Mouse (Mus musculus) midbrain, embryonic 15.5 days (tissue): ENCODE data around the gene Glipr2. TPM values are rescaled to one million over a fixed set of nuclear protein-coding genes. Genes with fewer than 3 reads are reported as not detected.
A peak's percentile ranks its signal among the peaks of the same experiment; 100 is the strongest.

Experiments
- ATAC-seq: fragments of 200-750 bp; cut with Nextera tagmentation; replicated peaks from 2 replicates; pipeline ENCODE4 v1.8.0; 2017; ENCODE audit warnings: moderate TSS enrichment
- H3K27ac ChIP-seq: fragments of 300-500 bp; sonication (generic); 2 replicates; pipeline ENCODE4 v1.5.1; 2015; ENCODE audit warnings: mild to moderate bottlenecking, inconsistent platforms
- H3K27me3 ChIP-seq: fragments of 300-500 bp; sonication (generic); replicated peaks from 2 replicates; pipeline ENCODE4 v1.6.1; 2015; ENCODE audit warnings: inconsistent platforms
- H3K36me3 ChIP-seq: fragments of 300-500 bp; sonication (generic); replicated peaks from 2 replicates; pipeline ENCODE4 v1.6.1; 2015; ENCODE audit warnings: inconsistent platforms
- H3K4me1 ChIP-seq: fragments of 300-500 bp; sonication (generic); 2 replicates; pipeline ENCODE4 v1.6.1; 2015; ENCODE audit warnings: inconsistent platforms
- H3K4me2 ChIP-seq: fragments of 300-500 bp; sonication (generic); 2 replicates; pipeline ENCODE4 v1.6.1; 2015; ENCODE audit warnings: inconsistent platforms, mild to moderate bottlenecking, moderate library complexity
- H3K4me3 ChIP-seq: fragments of 300-500 bp; sonication (generic); 2 replicates; pipeline ENCODE4 v1.5.1; 2015; ENCODE audit warnings: mild to moderate bottlenecking, inconsistent platforms
- H3K9ac ChIP-seq: fragments of 300-500 bp; sonication (generic); 2 replicates; pipeline ENCODE4 v1.6.1; 2015; ENCODE audit warnings: mild to moderate bottlenecking, inconsistent platforms
- H3K9me3 ChIP-seq: fragments of 300-500 bp; sonication (generic); 2 replicates; pipeline ENCODE4 v1.6.1; 2016; ENCODE audit warnings: inconsistent platforms
- WGBS: fragments of 180-500 bp; shearing (Covaris S2); methylation state at CpG from one replicate; pipeline ENCODE4 v1.1.7; 2015; ENCODE audit warnings: mixed read lengths; 5-methylcytosine and 5-hydroxymethylcytosine counted together
- polyA plus RNA-seq: library from polyadenylated mRNA; unstranded; fragments of >200 nt; fragmentation: Nextera tagmentation; extraction: Ambion mirVana; gene quantifications from 2 replicates; pipeline ENCODE4 v1.2.1, GENCODE M21; 2015

Glipr2 gene
- 28.6 and 29.2 TPM in 2 replicates for polyA plus RNA-seq

DNA sequence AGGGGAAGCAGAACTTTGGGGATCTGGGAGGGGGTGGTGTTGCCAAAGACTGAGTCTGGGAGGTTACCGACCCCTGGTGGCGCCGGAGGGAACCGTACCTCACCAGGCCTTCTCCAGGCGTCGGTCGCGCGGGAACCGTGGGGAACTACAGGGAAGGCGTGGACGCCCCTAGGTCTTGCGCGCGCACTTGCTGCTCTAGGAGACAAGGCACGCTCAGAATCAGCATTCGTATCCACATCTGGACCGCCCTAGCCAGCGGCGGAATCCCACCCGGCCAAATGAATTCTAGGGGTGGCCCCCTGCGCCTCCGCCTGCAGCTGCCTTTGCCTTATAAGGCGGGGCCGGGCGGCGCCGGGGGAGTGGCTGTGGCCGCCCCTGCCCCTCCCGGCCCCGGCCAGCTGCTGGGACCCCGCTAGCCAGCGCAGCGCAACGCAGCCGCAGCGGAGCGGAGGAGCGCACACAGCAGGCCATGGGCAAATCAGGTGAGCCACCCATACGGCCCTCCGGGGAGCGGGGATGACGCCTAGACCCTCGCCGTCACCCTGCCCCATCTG, at the start of gene Glipr2:
Gene Glipr2 (plus strand): TSS at position 110 of the 554 bp plus-strand sequence.
- Histone ChIP-seq H3K4me2 (peak within 1 kb of the TSS; percentile 98), H3K4me1 (peaks cover 17% of the 10 kb centered on the region), H3K27me3 (0 out of 2 replicates have a peak, but pooled peaks cover 5% of the 10 kb centered on the region), H3K9ac (peak within 1 kb of the TSS; percentile 74), H3K36me3 (no peaks in the 10 kb centered on the region), H3K4me3 (peak within 1 kb of the TSS; percentile 73), H3K9me3 (no peaks in the 10 kb centered on the region), H3K27ac (peak within 1 kb of the TSS; percentile 69)
- ATAC-seq, result peak; percentile 89
- WGBS, result under 1% methylated on average over 45 of the region's 45 CpGs

GRCm38 (mm10) chr4:43918221-43918620, 39.0 kb upstream of the Glipr2 start:
- Histone ChIP-seq H3K4me3 (no peak overlapping the region), H3K27me3 (no peaks in the 10 kb centered on the region), H3K36me3 (peaks cover 3% of the 10 kb centered on the region; the same call in 1 of the 2 replicates), H3K27ac (no peak overlapping the region), H3K4me1 (no peaks in the 10 kb centered on the region), H3K9ac (no peak overlapping the region), H3K4me2 (no peak overlapping the region), H3K9me3 (no peaks in the 10 kb centered on the region)
- ATAC-seq, result no peak
- WGBS, result 95% methylated on average over 5 of the region's 5 CpGs

- Histone ChIP-seq H3K27ac (no peak overlapping the region), H3K4me2 (no peak overlapping the region), H3K4me1 (no peaks in the 10 kb centered on the region), H3K27me3 (no peaks in the 10 kb centered on the region), H3K36me3 (peaks cover 3% of the 10 kb centered on the region; the same call in 1 of the 2 replicates), H3K4me3 (no peak overlapping the region), H3K9me3 (no peaks in the 10 kb centered on the region), H3K9ac (no peak overlapping the region)
- ATAC-seq, result no peak
- 98% methylated on average over 1 of the region's 1 CpGs for WGBS
Observed at GRCm38 (mm10) chr4:43920602-43921001, 36.6 kb upstream of the Glipr2 start.

- Histone ChIP-seq H3K9ac (no peak overlapping the region), H3K4me3 (no peak overlapping the region), H3K27me3 (no peaks in the 10 kb centered on the region), H3K27ac (no peak overlapping the region), H3K4me1 (no peaks in the 10 kb centered on the region), H3K4me2 (no peak overlapping the region), H3K36me3 (peaks cover 37% of the 10 kb centered on the region), H3K9me3 (no peaks in the 10 kb centered on the region)
- WGBS, result 81% methylated on average over 6 of the region's 6 CpGs
- no peak for ATAC-seq
Observed at GRCm38 (mm10) chr4:43925125-43925524, 32.1 kb upstream of the Glipr2 start.

GRCm38 (mm10) chr4:43925779-43926178, 31.4 kb upstream of the Glipr2 start:
- H3K27me3 ChIP-seq, result no peaks in the 10 kb centered on the region
- H3K4me2 ChIP-seq, result no peak overlapping the region
- H3K4me1 ChIP-seq, result no peaks in the 10 kb centered on the region
- no peaks in the 10 kb centered on the region for H3K9me3 ChIP-seq
- no peak overlapping the region for H3K9ac ChIP-seq
- no peak for ATAC-seq
- H3K36me3 ChIP-seq, result peaks cover 43% of the 10 kb centered on the region
- H3K27ac ChIP-seq, result no peak overlapping the region
- no peak overlapping the region for H3K4me3 ChIP-seq
- WGBS, result 14% methylated on average over 3 of the region's 3 CpGs

- H3K4me1 ChIP-seq, result no peaks in the 10 kb centered on the region
- H3K27me3 ChIP-seq, result no peaks in the 10 kb centered on the region
- H3K9ac ChIP-seq, result no peak overlapping the region
- no peak overlapping the region for H3K27ac ChIP-seq
- H3K4me2 ChIP-seq, result no peak overlapping the region
- no peak for ATAC-seq
- no peaks in the 10 kb centered on the region for H3K9me3 ChIP-seq
- peaks cover 55% of the 10 kb centered on the region for H3K36me3 ChIP-seq
- no peak overlapping the region for H3K4me3 ChIP-seq
- 97% methylated on average over 3 of the region's 3 CpGs for WGBS
Observed at GRCm38 (mm10) chr4:43927826-43928225, 29.4 kb upstream of the Glipr2 start.

DNA sequence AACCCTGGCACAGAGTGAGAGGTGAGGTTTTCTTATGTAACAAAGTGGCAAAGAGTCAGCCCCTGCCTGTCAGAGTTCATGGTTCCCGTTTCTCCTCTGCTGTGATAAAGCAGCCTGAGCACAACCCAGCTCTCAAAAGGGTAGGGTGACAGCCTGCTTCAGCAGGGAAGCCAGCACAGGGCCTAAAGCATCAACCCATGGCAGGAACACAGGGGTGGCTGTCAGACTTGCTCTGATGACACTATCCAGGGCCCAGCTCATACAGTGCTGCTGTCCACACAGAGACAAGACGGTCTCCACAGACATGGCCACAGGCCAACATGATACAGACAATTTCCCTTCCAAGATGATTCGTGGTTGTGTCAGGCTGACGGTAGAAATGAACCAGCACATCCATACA, 25.3 kb upstream of the Glipr2 start:
- no peak overlapping the region for H3K9ac ChIP-seq
- H3K4me1 ChIP-seq, result no peaks in the 10 kb centered on the region
- H3K36me3 ChIP-seq, result peaks cover 53% of the 10 kb centered on the region
- 91% methylated on average over 4 of the region's 4 CpGs for WGBS
- no peak overlapping the region for H3K4me3 ChIP-seq
- H3K9me3 ChIP-seq, result no peaks in the 10 kb centered on the region
- H3K27me3 ChIP-seq, result no peaks in the 10 kb centered on the region
- no peak overlapping the region for H3K4me2 ChIP-seq
- H3K27ac ChIP-seq, result no peak overlapping the region
- no peak for ATAC-seq

- no peak overlapping the region for H3K9ac ChIP-seq
- 82% methylated on average over 4 of the region's 4 CpGs for WGBS
- peaks cover 24% of the 10 kb centered on the region for H3K36me3 ChIP-seq
- no peak overlapping the region for H3K27ac ChIP-seq
- no peak overlapping the region for H3K4me2 ChIP-seq
- no peaks in the 10 kb centered on the region for H3K9me3 ChIP-seq
- H3K27me3 ChIP-seq, result no peaks in the 10 kb centered on the region
- ATAC-seq, result no peak
- H3K4me1 ChIP-seq, result no peaks in the 10 kb centered on the region
- no peak overlapping the region for H3K4me3 ChIP-seq
Observed at GRCm38 (mm10) chr4:43936186-43936585, 21.0 kb upstream of the Glipr2 start.

- WGBS, result 83% methylated on average over 14 of the region's 14 CpGs
- Histone ChIP-seq H3K27ac (no peak overlapping the region), H3K4me3 (no peak overlapping the region), H3K4me1 (no peaks in the 10 kb centered on the region), H3K4me2 (no peak overlapping the region), H3K36me3 (peaks cover 16% of the 10 kb centered on the region; the same call in 1 of the 2 replicates), H3K27me3 (no peaks in the 10 kb centered on the region), H3K9me3 (no peaks in the 10 kb centered on the region), H3K9ac (no peak overlapping the region)
- ATAC-seq, result no peak
Observed at GRCm38 (mm10) chr4:43936749-43937674, 20.2 kb upstream of the Glipr2 start.

DNA sequence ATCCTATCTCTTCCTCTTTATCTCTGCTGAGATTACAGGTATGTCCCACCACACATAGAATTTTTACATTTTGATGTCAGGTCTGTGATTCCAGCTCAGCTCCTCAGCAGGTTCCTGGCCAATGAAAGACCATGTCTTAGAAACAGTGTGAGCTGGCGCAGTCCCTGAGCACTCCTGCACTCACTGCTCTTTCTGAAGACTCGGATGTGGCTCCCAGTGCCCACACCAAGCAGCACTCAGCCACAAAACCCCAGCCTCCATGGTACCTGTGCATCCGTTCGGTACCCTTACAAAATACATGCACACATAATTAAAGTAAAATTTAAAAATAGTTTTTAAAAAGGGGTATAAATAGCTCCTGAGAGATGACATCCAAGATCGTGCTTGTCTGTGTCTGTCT, 15.9 kb upstream of the Glipr2 start:
- Histone ChIP-seq H3K4me2 (no peak overlapping the region), H3K36me3 (peaks cover 21% of the 10 kb centered on the region; the same call in 1 of the 2 replicates), H3K9me3 (no peaks in the 10 kb centered on the region), H3K27ac (no peak overlapping the region), H3K9ac (no peak overlapping the region), H3K4me1 (no peaks in the 10 kb centered on the region), H3K4me3 (no peak overlapping the region), H3K27me3 (no peaks in the 10 kb centered on the region)
- WGBS, result 87% methylated on average over 5 of the region's 5 CpGs
- no peak for ATAC-seq

DNA sequence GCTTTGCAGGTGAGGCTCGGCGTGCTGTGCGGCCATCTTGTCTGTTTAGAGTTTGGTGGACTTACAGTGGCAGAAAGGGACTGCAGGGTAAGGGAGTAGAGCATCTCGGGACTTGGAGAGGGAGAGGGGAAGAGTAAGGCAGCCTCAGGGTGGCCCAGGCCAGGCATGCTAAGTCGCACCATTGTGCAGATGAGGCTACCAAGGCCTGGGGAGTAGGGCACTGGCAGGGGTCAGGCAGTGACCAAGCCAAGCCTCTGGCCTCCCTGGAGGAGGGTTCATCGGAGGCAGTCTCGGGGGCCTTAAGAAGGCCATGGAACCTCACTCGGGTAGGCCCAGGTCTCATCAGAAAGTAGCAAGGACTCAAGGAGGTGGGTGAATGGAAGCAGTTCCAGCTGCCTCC, 14.8 kb upstream of the Glipr2 start:
- no peak overlapping the region for H3K27ac ChIP-seq
- H3K4me2 ChIP-seq, result no peak overlapping the region
- H3K4me1 ChIP-seq, result no peaks in the 10 kb centered on the region
- H3K9ac ChIP-seq, result no peak overlapping the region
- no peaks in the 10 kb centered on the region for H3K27me3 ChIP-seq
- WGBS, result 87% methylated on average over 8 of the region's 8 CpGs
- H3K9me3 ChIP-seq, result no peaks in the 10 kb centered on the region
- H3K4me3 ChIP-seq, result no peak overlapping the region
- peaks cover 18% of the 10 kb centered on the region; the same call in 1 of the 2 replicates for H3K36me3 ChIP-seq
- no peak for ATAC-seq

- no peak overlapping the region for H3K4me3 ChIP-seq
- H3K4me2 ChIP-seq, result no peak overlapping the region
- H3K9me3 ChIP-seq, result no peaks in the 10 kb centered on the region
- no peak for ATAC-seq
- peaks cover 7% of the 10 kb centered on the region; the same call in 1 of the 2 replicates for H3K36me3 ChIP-seq
- no peaks in the 10 kb centered on the region for H3K27me3 ChIP-seq
- no peaks in the 10 kb centered on the region for H3K4me1 ChIP-seq
- WGBS, result 96% methylated on average over 2 of the region's 2 CpGs
- H3K27ac ChIP-seq, result no peak overlapping the region
- no peak overlapping the region for H3K9ac ChIP-seq
Observed at GRCm38 (mm10) chr4:43947571-43947970, 9.6 kb upstream of the Glipr2 start.
